Mouse (Mus musculus) T-helper 2 cell (primary cell): ENCODE results near the gene Erich6.

Experiments used
- in situ Hi-C: fragments of 300-600 bp; cut with MboI, MseI; formaldehyde crosslinking; loops from one replicate; pipeline ENCODE4 v1.15.1; 2025; ENCODE audit warnings: high pct_unique_total_duplicates

The Erich6 gene

GRCm38 (mm10) chr3:58636406-58637295 is at the start of gene Erich6:
TSS of gene Erich6 (minus strand) at chr3:58637207.
- in situ Hi-C loops, result no loop called here

GRCm38 (mm10) chr3:58686206-58686921 is 49.4 kb upstream of the Erich6 start:
- in situ Hi-C loops, result loop anchor here (25.0 kb wide), 1 partner anchor 1901 kb away; no protein-coding TSS in a partner anchor

- in situ Hi-C loops, result loop anchor here (25.0 kb wide), 1 partner anchor 1902 kb away; no protein-coding TSS in a partner anchor
Observed at GRCm38 (mm10) chr3:58685396-58685795, 48.4 kb upstream of the Erich6 start.

- in situ Hi-C loops, result loop anchor here (25.0 kb wide), 1 partner anchor 1904 kb away; no protein-coding TSS in a partner anchor
Observed at GRCm38 (mm10) chr3:58683346-58683745, 46.3 kb upstream of the Erich6 start.

- in situ Hi-C loops, result loop anchor here (25.0 kb wide), 1 partner anchor 1905 kb away; no protein-coding TSS in a partner anchor
Observed at GRCm38 (mm10) chr3:58682336-58682735, 45.3 kb upstream of the Erich6 start.

- in situ Hi-C loops, result loop anchor here (25.0 kb wide), 1 partner anchor 1905 kb away; no protein-coding TSS in a partner anchor
Observed at GRCm38 (mm10) chr3:58681831-58682230, 44.8 kb upstream of the Erich6 start.

- in situ Hi-C loops, result loop anchor here (25.0 kb wide), 1 partner anchor 1906 kb away; no protein-coding TSS in a partner anchor
Observed at GRCm38 (mm10) chr3:58680943-58681637, 44.1 kb upstream of the Erich6 start.

GRCm38 (mm10) chr3:58679996-58680395 is 43.0 kb upstream of the Erich6 start:
- in situ Hi-C loops, result loop anchor here (25.0 kb wide), 1 partner anchor 1907 kb away; no protein-coding TSS in a partner anchor

GRCm38 (mm10) chr3:58678905-58679304 is 41.9 kb upstream of the Erich6 start:
- in situ Hi-C loops, result loop anchor here (25.0 kb wide), 1 partner anchor 1908 kb away; no protein-coding TSS in a partner anchor

GRCm38 (mm10) chr3:58678384-58678783 is 41.4 kb upstream of the Erich6 start:
- in situ Hi-C loops, result loop anchor here (25.0 kb wide), 1 partner anchor 1909 kb away; no protein-coding TSS in a partner anchor

GRCm38 (mm10) chr3:58677615-58678014 is 40.6 kb upstream of the Erich6 start:
- in situ Hi-C loops, result loop anchor here (25.0 kb wide), 1 partner anchor 1910 kb away; no protein-coding TSS in a partner anchor

GRCm38 (mm10) chr3:58673295-58673694 is 36.3 kb upstream of the Erich6 start:
- in situ Hi-C loops, result no loop called here

GRCm38 (mm10) chr3:58672481-58673183 is 35.6 kb upstream of the Erich6 start:
- in situ Hi-C loops, result no loop called here

GRCm38 (mm10) chr3:58671616-58672250 is 34.7 kb upstream of the Erich6 start:
- in situ Hi-C loops, result no loop called here

- in situ Hi-C loops, result no loop called here
Observed at GRCm38 (mm10) chr3:58663970-58664369, 27.0 kb upstream of the Erich6 start.

GRCm38 (mm10) chr3:58660636-58661035 is 23.6 kb upstream of the Erich6 start:
- in situ Hi-C loops, result no loop called here

GRCm38 (mm10) chr3:58657356-58657755 is 20.3 kb upstream of the Erich6 start:
- in situ Hi-C loops, result loop anchor here (5.0 kb wide), 1 partner anchor 125 kb away; no protein-coding TSS in a partner anchor

GRCm38 (mm10) chr3:58655362-58656130 is 18.5 kb upstream of the Erich6 start:
- in situ Hi-C loops, result loop anchor here (5.0 kb wide), 1 partner anchor 127 kb away; no protein-coding TSS in a partner anchor

GRCm38 (mm10) chr3:58653907-58654306 is 16.9 kb upstream of the Erich6 start:
- in situ Hi-C loops, result no loop called here
